8 mouse cellular contexts compared by ENCODE assay signal in the genomic region with DNA sequence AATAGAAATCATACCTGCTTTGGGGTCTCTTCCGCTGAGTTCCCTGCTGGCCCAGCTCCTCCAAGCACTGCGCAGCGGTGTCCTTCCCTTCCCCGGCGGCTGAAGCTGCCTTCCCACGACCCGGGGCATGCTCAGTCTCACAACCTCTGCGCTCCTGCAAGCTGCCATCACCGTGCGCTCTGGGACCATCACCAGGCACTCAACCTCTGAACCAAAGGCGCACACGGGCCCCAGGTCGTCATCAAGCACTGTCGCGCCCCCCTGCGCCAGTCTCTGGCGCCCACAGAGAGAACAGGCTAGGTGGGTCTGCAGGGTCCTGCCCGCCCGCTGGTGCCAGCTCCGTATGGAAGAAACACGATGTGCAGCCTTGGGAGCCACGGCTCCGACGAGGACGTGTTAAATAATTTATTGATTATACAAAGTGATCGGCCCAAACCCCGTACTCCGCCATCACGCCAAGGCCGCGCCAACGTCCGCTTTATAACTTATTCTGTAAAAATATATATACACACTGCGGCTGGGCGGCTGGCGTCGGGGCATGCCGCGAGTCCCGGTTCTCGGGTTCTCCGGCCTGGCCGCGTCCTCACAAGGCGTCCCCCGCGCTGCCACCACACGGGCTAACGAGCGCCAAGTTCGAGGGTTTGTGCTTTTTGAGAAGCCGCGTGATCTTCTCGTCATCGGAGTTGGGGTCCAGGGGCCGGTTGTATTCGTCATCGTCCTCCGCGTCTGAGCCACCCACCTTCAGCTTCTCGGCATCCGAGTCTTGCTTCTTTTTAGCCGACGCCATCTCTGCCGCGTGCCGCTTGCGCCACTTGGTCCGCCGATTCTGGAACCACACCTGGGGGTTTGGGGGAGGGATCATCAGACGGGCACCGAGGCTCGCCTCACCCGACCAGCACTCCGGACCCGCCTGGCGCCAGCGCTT. TPM values are rescaled to one million over a fixed set of nuclear protein-coding genes. Genes with fewer than 3 reads are reported as not detected.
DNase-seq lines count a peak whose midpoint lies in the region; ATAC-seq and TF ChIP-seq lines count a peak whose summit lies in the region.

No protein-coding gene starts in this region.

- WGBS in forebrain, embryonic 13.5 days, result 2% methylated on average over 78 of the region's 78 CpGs
- WGBS in small intestine, adult 2 months, result 8% methylated on average over 78 of the region's 78 CpGs

- no peak for ATAC-seq in forebrain, embryonic 13.5 days
- ATAC-seq in activated CD4-positive, CD25-positive, alpha-beta regulatory T cell, adult 4 months, result no peak

- peaks cover 8% of the 10 kb centered on the region for H3K4me1 ChIP-seq in ES-Bruce4 (ENCODE audit: control insufficient read depth, insufficient read depth, low read length)
- H3K4me1 ChIP-seq in forebrain, embryonic 13.5 days, result peaks cover 35% of the 10 kb centered on the region
- peaks cover 13% of the 10 kb centered on the region for H3K4me1 ChIP-seq in small intestine, adult 2 months (ENCODE audit: control insufficient read depth, insufficient read depth, insufficient read length, low read length)

- peaks cover 4% of the 10 kb centered on the region; the same call in 1 of the 2 replicates for H3K27me3 ChIP-seq in ES-Bruce4 (ENCODE audit: control insufficient read depth, insufficient read depth, low read length, poor library complexity, severe bottlenecking)
- peaks cover 99% of the 10 kb centered on the region for H3K27me3 ChIP-seq in forebrain, embryonic 13.5 days
- peaks cover 55% of the 10 kb centered on the region for H3K27me3 ChIP-seq in small intestine, adult 2 months (ENCODE audit: control insufficient read depth, insufficient read depth, low read length)

- no peaks in the 10 kb centered on the region for H3K9me3 ChIP-seq in ES-Bruce4 (replicated peaks; ENCODE audit: control insufficient read depth, insufficient read depth, low read length, poor library complexity, severe bottlenecking)
- H3K9me3 ChIP-seq in forebrain, embryonic 13.5 days (replicated peaks), result no peaks in the 10 kb centered on the region

- DNase-seq in cerebellum, postnatal 14 days, result peak; percentile 36 to 45
- no peak for DNase-seq in cerebellum, postnatal 4 days (ENCODE audit: low spot score in 2 of 2)
- peak; percentile 27 to 50 for DNase-seq in kidney, postnatal 4 days
- no peak for DNase-seq in urinary bladder, adult 2 months (ENCODE audit: low spot score)

- no peak for TF ChIP-seq CTCF in ES-Bruce4 (IDR thresholded peaks at IDR 0.05; ENCODE audit: low read depth, low read length)
- TF ChIP-seq CTCF in small intestine, adult 2 months (IDR thresholded peaks at IDR 0.05; ENCODE audit: extremely low read depth, insufficient read length, insufficient replicate concordance, low read depth, low read length), result no peak

- peak overlapping the region; percentile 70 for H3K4me3 ChIP-seq in ES-Bruce4 (ENCODE audit: low read depth, low read length)
- peak overlapping the region; percentile 40 for H3K4me3 ChIP-seq in forebrain, embryonic 13.5 days
- peak overlapping the region; percentile 50; the same call in 1 of the 2 replicates for H3K4me3 ChIP-seq in small intestine, adult 2 months (ENCODE audit: low read depth, low read length)

- no peaks in the 10 kb centered on the region for H3K36me3 ChIP-seq in ES-Bruce4 (ENCODE audit: control insufficient read depth, insufficient read depth, low read length, poor library complexity, severe bottlenecking)
- 0 out of 2 replicates have a peak, but pooled peaks cover 4% of the 10 kb centered on the region for H3K36me3 ChIP-seq in forebrain, embryonic 13.5 days (ENCODE audit: poor library complexity, severe bottlenecking)
- H3K36me3 ChIP-seq in small intestine, adult 2 months (ENCODE audit: control insufficient read depth, insufficient read depth, low read length), result peaks cover 25% of the 10 kb centered on the region

- TF ChIP-seq EP300 in ES-Bruce4 (IDR thresholded peaks at IDR 0.05; ENCODE audit: insufficient read depth, low read depth, low read length), result no peak

- peak overlapping the region; percentile 63 for H3K9ac ChIP-seq in ES-Bruce4 (ENCODE audit: low read depth, poor library complexity, severe bottlenecking)
- peak overlapping the region; percentile 37; the same call in 1 of the 2 replicates for H3K9ac ChIP-seq in forebrain, embryonic 13.5 days

- no peak overlapping the region for H3K27ac ChIP-seq in ES-Bruce4 (ENCODE audit: insufficient read depth, low read length)
- no peak overlapping the region for H3K27ac ChIP-seq in forebrain, embryonic 13.5 days
- H3K27ac ChIP-seq in small intestine, adult 2 months (ENCODE audit: insufficient read depth, low read depth, low read length), result no peak overlapping the region

- TF ChIP-seq POLR2A in ES-Bruce4 (IDR thresholded peaks at IDR 0.05; ENCODE audit: insufficient read depth, low read length), result no peak
- TF ChIP-seq POLR2A in small intestine, adult 2 months (IDR thresholded peaks at IDR 0.05; ENCODE audit: low read depth, low read length), result no peak

- H3K4me2 ChIP-seq in forebrain, embryonic 13.5 days, result peak overlapping the region; percentile 60

RNA-seq across cellular contexts. Expression of a gene that starts 1.5 kb away (rescaled TPM):
- 1.2 and 1.4 TPM in 2 replicates for polyA plus RNA-seq in ES-Bruce4 (2011; ENCODE audit: insufficient read depth, insufficient read length, low read depth, missing spikeins)
- 2.1 and 3.3 TPM in 2 replicates for polyA plus RNA-seq in forebrain, embryonic 13.5 days (2015; fragmentation: Nextera tagmentation; extraction: Ambion mirVana)
- polyA plus RNA-seq in small intestine, adult 2 months (2012; rRNA removed), result 0.08 and 9.1 TPM in 2 replicates
- polyA plus RNA-seq in activated CD4-positive, CD25-positive, alpha-beta regulatory T cell, adult 4 months (2017; shearing (Covaris generic)), result not detected
- 0.10 and 0.19 TPM in 2 replicates for polyA plus RNA-seq in urinary bladder, adult 2 months (2012; rRNA removed)

Comparison
In these comparisons a context has a peak if more than half of its experiments do, and no peak if none do; other contexts are left out.
1. DNase-seq: peak in cerebellum, postnatal 14 days (2 of 2) and kidney, postnatal 4 days (2 of 2); none in cerebellum, postnatal 4 days (0 of 2) and urinary bladder, adult 2 months (single experiment).
2. Peak in every context shown above with its lines, with median percentiles within 50 percentile points of each other: H3K4me3 ChIP-seq.